Mouse (Mus musculus) kidney, adult 18-20 months (tissue): Measurements from ENCODE around the gene Gabbr2.

Source experiments
- DNase-seq: peaks from one replicate; pipeline ENCODE4 v3.0.0; 2021

Gene Gabbr2

GRCm38 (mm10) chr4:46858899-46859298 is 132.8 kb downstream of the Gabbr2 start:
- peak; percentile 54 for DNase-seq

- no peak for DNase-seq
Observed at GRCm38 (mm10) chr4:46856145-46856544, 135.5 kb downstream of the Gabbr2 start.

- DNase-seq = peak; percentile 39
Observed at GRCm38 (mm10) chr4:46854686-46855385, 136.8 kb downstream of the Gabbr2 start.

GRCm38 (mm10) chr4:46853852-46854460 is 137.7 kb downstream of the Gabbr2 start:
- no peak for DNase-seq

GRCm38 (mm10) chr4:46847745-46848144 is 143.9 kb downstream of the Gabbr2 start:
- no peak for DNase-seq

GRCm38 (mm10) chr4:46846396-46846795 is 145.3 kb downstream of the Gabbr2 start:
- DNase-seq = no peak

GRCm38 (mm10) chr4:46844982-46845643 is 146.6 kb downstream of the Gabbr2 start:
- no peak for DNase-seq

- no peak for DNase-seq
Observed at GRCm38 (mm10) chr4:46844567-46844966, 147.1 kb downstream of the Gabbr2 start.

GRCm38 (mm10) chr4:46842596-46842995 is 149.1 kb downstream of the Gabbr2 start:
- no peak for DNase-seq

- DNase-seq = no peak
Observed at GRCm38 (mm10) chr4:46840146-46840545, 151.5 kb downstream of the Gabbr2 start.

- DNase-seq = no peak
Observed at GRCm38 (mm10) chr4:46837362-46837761, 154.3 kb downstream of the Gabbr2 start.

GRCm38 (mm10) chr4:46836065-46836464 is 155.6 kb downstream of the Gabbr2 start:
- no peak for DNase-seq

GRCm38 (mm10) chr4:46835064-46835463 is 156.6 kb downstream of the Gabbr2 start:
- DNase-seq = no peak

- DNase-seq = no peak
Observed at GRCm38 (mm10) chr4:46832834-46833544, 158.7 kb downstream of the Gabbr2 start.

GRCm38 (mm10) chr4:46829656-46830055 is 162.0 kb downstream of the Gabbr2 start:
- no peak for DNase-seq

- no peak for DNase-seq
Observed at GRCm38 (mm10) chr4:46828141-46828571, 163.5 kb downstream of the Gabbr2 start.

- DNase-seq = no peak
Observed at GRCm38 (mm10) chr4:46827471-46827870, 164.2 kb downstream of the Gabbr2 start.

- peak; percentile 31 for DNase-seq
Observed at GRCm38 (mm10) chr4:46825846-46826529, 165.7 kb downstream of the Gabbr2 start.

GRCm38 (mm10) chr4:46823738-46824137 is 167.9 kb downstream of the Gabbr2 start:
- DNase-seq = no peak

- DNase-seq = no peak
Observed at GRCm38 (mm10) chr4:46821709-46822108, 170.0 kb downstream of the Gabbr2 start.

- DNase-seq = no peak
Observed at GRCm38 (mm10) chr4:46814954-46815353, 176.7 kb downstream of the Gabbr2 start.

GRCm38 (mm10) chr4:46814236-46814635 is 177.4 kb downstream of the Gabbr2 start:
- no peak for DNase-seq

GRCm38 (mm10) chr4:46811165-46811564 is 180.5 kb downstream of the Gabbr2 start:
- DNase-seq = no peak
